Mouse (Mus musculus) cerebellum, adult 2 months (tissue): ENCODE results near the gene Tmem213. TPM values are rescaled to one million over a fixed set of nuclear protein-coding genes. Genes with fewer than 3 reads are reported as not detected.

ENCODE experiments used
- DNase-seq, 2 experiments: peaks; one replicate each; pipeline ENCODE4 v3.0.0; 2021
- H3K27ac ChIP-seq: fragments of 200-500 bp; 2 replicates; pipeline ENCODE4 v1.5.1; 2012; ENCODE audit warnings: low read length, control low read depth, inconsistent platforms; ENCODE audit not compliant: insufficient read depth
- H3K27me3 ChIP-seq: fragments of 200-500 bp; 2 replicates; pipeline ENCODE4 v1.6.1; 2012; ENCODE audit warnings: inconsistent platforms, mild to moderate bottlenecking, low read length, moderate library complexity; ENCODE audit not compliant: control insufficient read depth, insufficient read depth
- H3K4me1 ChIP-seq: fragments of 200-500 bp; 2 replicates; pipeline ENCODE4 v1.6.1; 2011; ENCODE audit warnings: low read length; ENCODE audit not compliant: control insufficient read depth, insufficient read depth
- H3K4me3 ChIP-seq: fragments of 200-500 bp; replicated peaks from 2 replicates; pipeline ENCODE3; 2011; ENCODE audit warnings: mild to moderate bottlenecking, low read depth, low read length, control low read depth; ENCODE audit not compliant: insufficient read depth
- CTCF ChIP-seq: fragments of 200-500 bp; IDR thresholded peaks from 2 replicates; pipeline ENCODE4 v1.5.1; 2011; ENCODE audit warnings: low read depth, mild to moderate bottlenecking, control low read depth, low read length, moderate library complexity, borderline replicate concordance; ENCODE audit not compliant: insufficient read depth
- POLR2A ChIP-seq: fragments of 200-500 bp; IDR thresholded peaks from 2 replicates; pipeline ENCODE4 v1.6.1; 2011; ENCODE audit warnings: low read length, control low read depth, borderline replicate concordance; ENCODE audit not compliant: insufficient read depth
- WGBS: fragments of 180-500 bp; shearing (Covaris S2); methylation state at CpG from one replicate; pipeline ENCODE4 v1.1.7; 2018; 5-methylcytosine and 5-hydroxymethylcytosine counted together
- polyA plus RNA-seq: library from polyadenylated mRNA; depleted of rRNA; stranded (reverse); fragments of >200 nt; gene quantifications from 2 replicates; pipeline ENCODE4 v1.2.3, GENCODE M21; 2012

Gene Tmem213
- polyA plus RNA-seq, 1 experiment: not detected

GRCm38 (mm10) chr6:38128115-38128514 is 19.1 kb downstream of the Tmem213 start:
- no peak for DNase-seq
- Histone ChIP-seq H3K27ac (no peak overlapping the region), H3K4me1 (no peaks in the 10 kb centered on the region), H3K4me3 (no peak overlapping the region), H3K27me3 (no peaks in the 10 kb centered on the region)
- no peak for TF ChIP-seq CTCF
- TF ChIP-seq POLR2A: no peak
- 77% methylated on average over 14 of the region's 14 CpGs for WGBS

GRCm38 (mm10) chr6:38129883-38130282 is 20.8 kb downstream of the Tmem213 start:
- H3K27ac ChIP-seq: no peak overlapping the region
- H3K27me3 ChIP-seq: no peaks in the 10 kb centered on the region
- WGBS: over 99% methylated on average over 5 of the region's 5 CpGs
- DNase-seq: no peak
- no peak overlapping the region for H3K4me3 ChIP-seq
- no peak for TF ChIP-seq POLR2A
- peak; percentile 5; the same call in 1 of the 2 replicates for TF ChIP-seq CTCF
- H3K4me1 ChIP-seq: peaks cover 1% of the 10 kb centered on the region

- no peak overlapping the region for H3K4me3 ChIP-seq
- H3K27ac ChIP-seq: no peak overlapping the region
- H3K27me3 ChIP-seq: no peaks in the 10 kb centered on the region
- peaks cover 5% of the 10 kb centered on the region for H3K4me1 ChIP-seq
- DNase-seq: peak; percentile 69 to 80
- WGBS: 43% methylated on average over 4 of the region's 4 CpGs
- TF ChIP-seq CTCF (no peak), POLR2A (no peak)
Measured at GRCm38 (mm10) chr6:38131801-38132231, 22.8 kb downstream of the Tmem213 start.

- WGBS: 29% methylated on average over 8 of the region's 8 CpGs
- H3K27ac ChIP-seq: no peak overlapping the region
Measured at GRCm38 (mm10) chr6:38134806-38135559, 25.9 kb downstream of the Tmem213 start.

GRCm38 (mm10) chr6:38139086-38139485 is 30.0 kb downstream of the Tmem213 start:
- no peak for DNase-seq
- Histone ChIP-seq H3K27me3 (no peaks in the 10 kb centered on the region), H3K27ac (no peak overlapping the region), H3K4me3 (no peak overlapping the region), H3K4me1 (peaks cover 5% of the 10 kb centered on the region)
- TF ChIP-seq CTCF (no peak), POLR2A (no peak)
- 75% methylated on average over 3 of the region's 3 CpGs for WGBS

More at GRCm38 (mm10) chr6:38134806-38135559, 25.9 kb downstream of the Tmem213 start:
- H3K27me3 ChIP-seq: no peaks in the 10 kb centered on the region
- no peak overlapping the region for H3K4me3 ChIP-seq
- peaks cover 5% of the 10 kb centered on the region for H3K4me1 ChIP-seq
- TF ChIP-seq POLR2A: no peak
- no peak for TF ChIP-seq CTCF
- DNase-seq: peak; percentile 72 to 85

- 0 out of 2 replicates have a peak, but pooled peaks cover 2% of the 10 kb centered on the region for H3K4me1 ChIP-seq
- no peaks in the 10 kb centered on the region for H3K27me3 ChIP-seq
- no peak overlapping the region for H3K27ac ChIP-seq
- 94% methylated on average over 9 of the region's 9 CpGs for WGBS
- TF ChIP-seq POLR2A (no peak), CTCF (no peak)
- H3K4me3 ChIP-seq: no peak overlapping the region
- no peak for DNase-seq
Measured at GRCm38 (mm10) chr6:38140402-38140801, 31.3 kb downstream of the Tmem213 start.

- peak in 1 of 2 experiments; percentile 23 for DNase-seq
- Histone ChIP-seq H3K4me1 (0 out of 2 replicates have a peak, but pooled peaks cover 2% of the 10 kb centered on the region), H3K27me3 (no peaks in the 10 kb centered on the region), H3K4me3 (no peak overlapping the region), H3K27ac (no peak overlapping the region)
- WGBS: 47% methylated on average over 9 of the region's 9 CpGs
- TF ChIP-seq POLR2A (no peak), CTCF (no peak)
Measured at GRCm38 (mm10) chr6:38144161-38144998, 35.3 kb downstream of the Tmem213 start.
